Mouse (Mus musculus): ENCODE results near the gene Slc35f2. TPM values are rescaled to one million over a fixed set of nuclear protein-coding genes. Genes with fewer than 3 reads are reported as not detected.

Slc35f2 gene
- polyA plus RNA-seq (2012; ENCODE audit: insufficient read depth, insufficient read length, missing spikeins), result not detected in 2 replicates

GRCm38 (mm10) chr9:53771344-53772021 is at the start of gene Slc35f2:
Gene Slc35f2, plus strand, starts transcription at chr9:53771538.
- H3K4me3 ChIP-seq (ENCODE audit: insufficient read depth, low read length), result peak within 1 kb of the TSS; percentile 45
- H3K27ac ChIP-seq (ENCODE audit: insufficient read depth, low read depth, low read length), result no peak within 1 kb of the TSS
- no peaks in the 10 kb centered on the region for H3K4me1 ChIP-seq (ENCODE audit: control insufficient read depth, insufficient read depth, low read length)
- TF ChIP-seq CTCF (IDR thresholded peaks at IDR 0.05; ENCODE audit: low read depth, low read length) (no peak), POLR2A (IDR thresholded peaks at IDR 0.05; ENCODE audit: borderline replicate concordance, low read depth, low read length) (no peak)

- no peak for TF ChIP-seq CTCF (IDR thresholded peaks at IDR 0.05; ENCODE audit: low read depth, low read length)
- no peak for TF ChIP-seq POLR2A (IDR thresholded peaks at IDR 0.05; ENCODE audit: borderline replicate concordance, low read depth, low read length)
- no peak overlapping the region for H3K4me3 ChIP-seq (ENCODE audit: insufficient read depth, low read length)
- peaks cover 8% of the 10 kb centered on the region; the same call in 1 of the 2 replicates for H3K4me1 ChIP-seq (ENCODE audit: control insufficient read depth, insufficient read depth, low read length)
- no peak overlapping the region for H3K27ac ChIP-seq (ENCODE audit: insufficient read depth, low read depth, low read length)
Observed at GRCm38 (mm10) chr9:53740829-53741404, 30.4 kb upstream of the Slc35f2 start.

GRCm38 (mm10) chr9:53750411-53750810 is 20.9 kb upstream of the Slc35f2 start:
- TF ChIP-seq POLR2A (IDR thresholded peaks at IDR 0.05; ENCODE audit: borderline replicate concordance, low read depth, low read length) (no peak), CTCF (IDR thresholded peaks at IDR 0.05; ENCODE audit: low read depth, low read length) (no peak)
- Histone ChIP-seq H3K27ac (ENCODE audit: insufficient read depth, low read depth, low read length) (no peak overlapping the region), H3K4me3 (ENCODE audit: insufficient read depth, low read length) (no peak overlapping the region), H3K4me1 (ENCODE audit: control insufficient read depth, insufficient read depth, low read length) (no peaks in the 10 kb centered on the region)

- Histone ChIP-seq H3K27ac (ENCODE audit: insufficient read depth, low read depth, low read length) (no peak overlapping the region), H3K4me3 (ENCODE audit: insufficient read depth, low read length) (no peak overlapping the region), H3K4me1 (ENCODE audit: control insufficient read depth, insufficient read depth, low read length) (no peaks in the 10 kb centered on the region)
- TF ChIP-seq POLR2A (IDR thresholded peaks at IDR 0.05; ENCODE audit: borderline replicate concordance, low read depth, low read length) (no peak), CTCF (IDR thresholded peaks at IDR 0.05; ENCODE audit: low read depth, low read length) (no peak)
Observed at GRCm38 (mm10) chr9:53750899-53751298, 20.4 kb upstream of the Slc35f2 start.

- H3K27ac ChIP-seq (ENCODE audit: insufficient read depth, low read depth, low read length), result no peak overlapping the region
- no peak for TF ChIP-seq POLR2A (IDR thresholded peaks at IDR 0.05; ENCODE audit: borderline replicate concordance, low read depth, low read length)
- TF ChIP-seq CTCF (IDR thresholded peaks at IDR 0.05; ENCODE audit: low read depth, low read length), result no peak
- no peaks in the 10 kb centered on the region for H3K4me1 ChIP-seq (ENCODE audit: control insufficient read depth, insufficient read depth, low read length)
- H3K4me3 ChIP-seq (ENCODE audit: insufficient read depth, low read length), result no peak overlapping the region
Observed at GRCm38 (mm10) chr9:53754801-53755200, 16.5 kb upstream of the Slc35f2 start.

GRCm38 (mm10) chr9:53758142-53758541 is 13.2 kb upstream of the Slc35f2 start:
- TF ChIP-seq POLR2A (IDR thresholded peaks at IDR 0.05; ENCODE audit: borderline replicate concordance, low read depth, low read length), result no peak
- TF ChIP-seq CTCF (IDR thresholded peaks at IDR 0.05; ENCODE audit: low read depth, low read length), result no peak
- no peak overlapping the region for H3K4me3 ChIP-seq (ENCODE audit: insufficient read depth, low read length)
- no peaks in the 10 kb centered on the region for H3K4me1 ChIP-seq (ENCODE audit: control insufficient read depth, insufficient read depth, low read length)
- no peak overlapping the region for H3K27ac ChIP-seq (ENCODE audit: insufficient read depth, low read depth, low read length)

- TF ChIP-seq POLR2A (IDR thresholded peaks at IDR 0.05; ENCODE audit: borderline replicate concordance, low read depth, low read length) (no peak), CTCF (IDR thresholded peaks at IDR 0.05; ENCODE audit: low read depth, low read length) (no peak)
- Histone ChIP-seq H3K4me3 (ENCODE audit: insufficient read depth, low read length) (no peak overlapping the region), H3K27ac (ENCODE audit: insufficient read depth, low read depth, low read length) (no peak overlapping the region), H3K4me1 (ENCODE audit: control insufficient read depth, insufficient read depth, low read length) (peaks cover 2% of the 10 kb centered on the region; the same call in 1 of the 2 replicates)
Observed at GRCm38 (mm10) chr9:53764697-53765096, 6.6 kb upstream of the Slc35f2 start.

- H3K27ac ChIP-seq (ENCODE audit: insufficient read depth, low read depth, low read length), result no peak overlapping the region
- TF ChIP-seq CTCF (IDR thresholded peaks at IDR 0.05; ENCODE audit: low read depth, low read length) (no peak), POLR2A (IDR thresholded peaks at IDR 0.05; ENCODE audit: borderline replicate concordance, low read depth, low read length) (no peak)
Observed at GRCm38 (mm10) chr9:53768486-53768885, 2.9 kb upstream of the Slc35f2 start.

GRCm38 (mm10) chr9:53770771-53771343 is 481 bp upstream of the Slc35f2 start:
- TF ChIP-seq POLR2A (IDR thresholded peaks at IDR 0.05; ENCODE audit: borderline replicate concordance, low read depth, low read length), result no peak
- no peak for TF ChIP-seq CTCF (IDR thresholded peaks at IDR 0.05; ENCODE audit: low read depth, low read length)
- Histone ChIP-seq H3K4me3 (ENCODE audit: insufficient read depth, low read length) (peak overlapping the region; percentile 45; the same call in 1 of the 2 replicates), H3K27ac (ENCODE audit: insufficient read depth, low read depth, low read length) (no peak overlapping the region), H3K4me1 (ENCODE audit: control insufficient read depth, insufficient read depth, low read length) (no peaks in the 10 kb centered on the region)

More at GRCm38 (mm10) chr9:53768486-53768885, 2.9 kb upstream of the Slc35f2 start:
- Histone ChIP-seq H3K4me3 (ENCODE audit: insufficient read depth, low read length) (no peak overlapping the region), H3K4me1 (ENCODE audit: control insufficient read depth, insufficient read depth, low read length) (peaks cover 2% of the 10 kb centered on the region; the same call in 1 of the 2 replicates)

- no peaks in the 10 kb centered on the region for H3K4me1 ChIP-seq (ENCODE audit: control insufficient read depth, insufficient read depth, low read length)
- H3K27ac ChIP-seq (ENCODE audit: insufficient read depth, low read depth, low read length), result no peak overlapping the region
- 0 out of 2 replicates have a peak overlapping the region, but pooled peaks have one; percentile 45 for H3K4me3 ChIP-seq (ENCODE audit: insufficient read depth, low read length)
- TF ChIP-seq CTCF (IDR thresholded peaks at IDR 0.05; ENCODE audit: low read depth, low read length) (no peak), POLR2A (IDR thresholded peaks at IDR 0.05; ENCODE audit: borderline replicate concordance, low read depth, low read length) (no peak)
Observed at GRCm38 (mm10) chr9:53772121-53772561, 803 bp downstream of the Slc35f2 start.
